Comparison of ENCODE assay signal across 7 mouse cellular contexts in genomic region chr15:85625666-85626279, GRCm38 (mm10). TPM values are rescaled to one million over a fixed set of nuclear protein-coding genes. Genes with fewer than 3 reads are reported as not detected.
DNase-seq lines count a peak whose midpoint lies in the region; ATAC-seq and TF ChIP-seq lines count a peak whose summit lies in the region.

No protein-coding gene starts in this region.

- ATAC-seq in limb, embryonic 15.5 days (ENCODE audit: insufficient number of reproducible peaks, low FRiP score, low TSS enrichment, low read depth), result no peak
- ATAC-seq in midbrain, embryonic 15.5 days (replicated peaks), result peak; percentile 87

- peak; percentile 89 for DNase-seq in ZHBTc4 (ENCODE audit: low read depth, low spot score)
- DNase-seq in brain, adult 2 months (ENCODE audit: low read depth, low spot score), result peak; percentile 82
- peak; percentile 57 to 74 for DNase-seq in frontal cortex, postnatal 36 days (ENCODE audit: low spot score in 2 of 2)
- peak; percentile 85 for DNase-seq in kidney, adult 2 months
- no peak for DNase-seq in spleen, postnatal 36 days (ENCODE audit: low spot score in 2 of 2)

- H3K4me2 ChIP-seq in limb, embryonic 15.5 days, result peak overlapping the region; percentile 90
- peak overlapping the region; percentile 78 for H3K4me2 ChIP-seq in midbrain, embryonic 15.5 days

- no peaks in the 10 kb centered on the region for H3K27me3 ChIP-seq in kidney, adult 2 months (replicated peaks; ENCODE audit: control insufficient read depth, insufficient read depth, low read length)
- H3K27me3 ChIP-seq in limb, embryonic 15.5 days, result peaks cover 28% of the 10 kb centered on the region
- peaks cover 12% of the 10 kb centered on the region for H3K27me3 ChIP-seq in midbrain, embryonic 15.5 days (replicated peaks)

- peak overlapping the region; percentile 51 for H3K4me3 ChIP-seq in kidney, adult 2 months (ENCODE audit: insufficient read depth, low read depth, low read length)
- peak overlapping the region; percentile 46 for H3K4me3 ChIP-seq in limb, embryonic 15.5 days
- peak overlapping the region; percentile 46 for H3K4me3 ChIP-seq in midbrain, embryonic 15.5 days

- 4% methylated on average over 68 of the region's 68 CpGs for WGBS in kidney, adult 2 months
- 2% methylated on average over 65 of the region's 68 CpGs for WGBS in limb, embryonic 15.5 days
- WGBS in midbrain, embryonic 15.5 days, result under 1% methylated on average over 65 of the region's 68 CpGs

- H3K36me3 ChIP-seq in kidney, adult 2 months (ENCODE audit: control insufficient read depth, insufficient read depth, low read length), result no peaks in the 10 kb centered on the region
- H3K36me3 ChIP-seq in limb, embryonic 15.5 days, result no peaks in the 10 kb centered on the region
- H3K36me3 ChIP-seq in midbrain, embryonic 15.5 days (replicated peaks), result no peaks in the 10 kb centered on the region

- TF ChIP-seq POLR2A in kidney, adult 2 months (IDR thresholded peaks at IDR 0.05; ENCODE audit: low read depth, low read length), result no peak

- H3K9me3 ChIP-seq in limb, embryonic 15.5 days, result no peaks in the 10 kb centered on the region
- H3K9me3 ChIP-seq in midbrain, embryonic 15.5 days, result no peaks in the 10 kb centered on the region

- H3K4me1 ChIP-seq in kidney, adult 2 months (ENCODE audit: control insufficient read depth, insufficient read depth, low read length), result 0 out of 2 replicates have a peak, but pooled peaks cover 2% of the 10 kb centered on the region
- peaks cover 18% of the 10 kb centered on the region for H3K4me1 ChIP-seq in limb, embryonic 15.5 days
- peaks cover 12% of the 10 kb centered on the region for H3K4me1 ChIP-seq in midbrain, embryonic 15.5 days

- 0 out of 2 replicates have a peak, but pooled peaks have one; percentile 11 for TF ChIP-seq CTCF in kidney, adult 2 months (conservative IDR thresholded peaks at IDR 0.05; ENCODE audit: insufficient read depth, insufficient read length, low read depth, low read length)

- H3K9ac ChIP-seq in limb, embryonic 15.5 days, result peak overlapping the region; percentile 53
- peak overlapping the region; percentile 53 for H3K9ac ChIP-seq in midbrain, embryonic 15.5 days

- H3K27ac ChIP-seq in kidney, adult 2 months (ENCODE audit: insufficient read depth, low read depth, low read length), result no peak overlapping the region
- H3K27ac ChIP-seq in limb, embryonic 15.5 days, result peak overlapping the region; percentile 44
- H3K27ac ChIP-seq in midbrain, embryonic 15.5 days, result peak overlapping the region; percentile 71

RNA-seq across cellular contexts. Expression of gene Wnt7b, which starts 43.5 kb away (rescaled TPM):
- polyA plus RNA-seq in kidney, adult 2 months (2012; rRNA removed), result 12.8 and 14.2 TPM in 2 replicates
- polyA plus RNA-seq in limb, embryonic 15.5 days (2015; fragmentation: Nextera tagmentation; extraction: Ambion mirVana), result 49.5 and 62.1 TPM in 2 replicates
- 33.2 and 35.0 TPM in 2 replicates for polyA plus RNA-seq in midbrain, embryonic 15.5 days (2015; fragmentation: Nextera tagmentation; extraction: Ambion mirVana)

Comparison
In these comparisons a context has a peak if more than half of its experiments do, and no peak if none do; other contexts are left out.
1. DNase-seq: peak in ZHBTc4 (single experiment), brain, adult 2 months (single experiment), frontal cortex, postnatal 36 days (2 of 2) and kidney, adult 2 months (single experiment); none in spleen, postnatal 36 days (0 of 2).
2. Peak in every context shown above with its lines, with median percentiles within 50 percentile points of each other: H3K4me3 ChIP-seq.